Mouse (Mus musculus) embryonic facial prominence, embryonic 14.5 days (tissue): ENCODE measurements at regions not wholly inside any gene's neighbourhood (a gene's known extent, or its start where the extent isn't known, plus 50 kb on each side); places are given as distances from the start of the nearest gene placed in this dataset.

ENCODE experiments used
- ATAC-seq: fragments of 200-750 bp; cut with Nextera tagmentation; 2 replicates; pipeline ENCODE4 v1.8.0; 2017; ENCODE audit warnings: low read depth, moderate number of reproducible peaks, moderate TSS enrichment
- DNase-seq: peaks from one replicate; pipeline ENCODE4 v3.0.0-alpha.2; 2015; ENCODE audit warnings: low spot score
- H3K27ac ChIP-seq: fragments of 300-500 bp; sonication (generic); replicated peaks from 2 replicates; pipeline ENCODE4 v1.5.1; 2014; ENCODE audit warnings: low read depth, mild to moderate bottlenecking, low read length, moderate library complexity
- H3K27me3 ChIP-seq: fragments of 300-500 bp; sonication (generic); replicated peaks from 2 replicates; pipeline ENCODE4 v1.6.1; 2014; ENCODE audit warnings: low read length; ENCODE audit not compliant: control insufficient read depth, insufficient read depth
- H3K36me3 ChIP-seq: fragments of 300-500 bp; sonication (generic); 2 replicates; pipeline ENCODE4 v1.6.1; 2014; ENCODE audit warnings: low read length, mixed read lengths; ENCODE audit not compliant: control insufficient read depth, insufficient read depth
- H3K4me1 ChIP-seq: fragments of 300-500 bp; sonication (generic); 2 replicates; pipeline ENCODE4 v1.6.1; 2014; ENCODE audit warnings: antibody characterized with exemption, low read length; ENCODE audit not compliant: control insufficient read depth, insufficient read depth
- H3K4me2 ChIP-seq: fragments of 300-500 bp; sonication (generic); 2 replicates; pipeline ENCODE4 v1.6.1; 2014; ENCODE audit warnings: low read depth, mild to moderate bottlenecking, low read length, moderate library complexity, mixed read lengths
- H3K4me3 ChIP-seq: fragments of 300-500 bp; sonication (generic); 2 replicates; pipeline ENCODE4 v1.5.1; 2014; ENCODE audit warnings: low read depth, mild to moderate bottlenecking, low read length
- H3K9ac ChIP-seq: fragments of 300-500 bp; sonication (generic); 2 replicates; pipeline ENCODE4 v1.6.1; 2014; ENCODE audit warnings: low read depth, mild to moderate bottlenecking, low read length, moderate library complexity, mixed read lengths
- H3K9me3 ChIP-seq: fragments of 300-500 bp; sonication (generic); 2 replicates; pipeline ENCODE4 v1.6.1; 2016; ENCODE audit warnings: low read length; ENCODE audit not compliant: control insufficient read depth
- WGBS: fragments of 180-500 bp; shearing (Covaris S2); extraction: QIAGEN DNeasy Blood & Tissue Kit; methylation state at CpG from one replicate; pipeline ENCODE4 v1.1.7; 2014; 5-methylcytosine and 5-hydroxymethylcytosine counted together

- Histone ChIP-seq H3K27ac (no peak overlapping the region), H3K9ac (no peak overlapping the region), H3K27me3 (no peaks in the 10 kb centered on the region), H3K4me2 (no peak overlapping the region), H3K36me3 (no peaks in the 10 kb centered on the region), H3K4me3 (no peak overlapping the region), H3K4me1 (no peaks in the 10 kb centered on the region), H3K9me3 (no peaks in the 10 kb centered on the region)
- no peak for DNase-seq
- 70% methylated on average over 3 of the region's 3 CpGs for WGBS
- ATAC-seq = no peak
These were observed 75.2 kb upstream of the Pfn2 start for GRCm38 (mm10) chr3:57923061-57923460.

- Histone ChIP-seq H3K4me1 (no peaks in the 10 kb centered on the region), H3K4me3 (no peak overlapping the region), H3K27ac (no peak overlapping the region), H3K4me2 (no peak overlapping the region), H3K9ac (no peak overlapping the region), H3K27me3 (no peaks in the 10 kb centered on the region), H3K9me3 (0 out of 2 replicates have a peak, but pooled peaks cover 3% of the 10 kb centered on the region), H3K36me3 (no peaks in the 10 kb centered on the region)
- 87% methylated on average over 3 of the region's 3 CpGs for WGBS
- no peak for ATAC-seq
- no peak for DNase-seq
These were observed 85.0 kb upstream of the Pfn2 start for GRCm38 (mm10) chr3:57932657-57933539.

- DNase-seq = no peak
- Histone ChIP-seq H3K27me3 (no peaks in the 10 kb centered on the region), H3K9ac (no peak overlapping the region), H3K36me3 (no peaks in the 10 kb centered on the region), H3K27ac (no peak overlapping the region), H3K4me3 (no peak overlapping the region), H3K4me1 (no peaks in the 10 kb centered on the region), H3K4me2 (no peak overlapping the region), H3K9me3 (0 out of 2 replicates have a peak, but pooled peaks cover 3% of the 10 kb centered on the region)
- no peak for ATAC-seq
- WGBS = 51% methylated on average over 5 of the region's 5 CpGs
These were observed 87.2 kb upstream of the Pfn2 start for GRCm38 (mm10) chr3:57935042-57935610.

GRCm38 (mm10) chr3:57940504-57941381 is 92.9 kb upstream of the Pfn2 start:
- Histone ChIP-seq H3K9ac (no peak overlapping the region), H3K4me3 (no peak overlapping the region), H3K27me3 (no peaks in the 10 kb centered on the region), H3K27ac (no peak overlapping the region), H3K4me2 (no peak overlapping the region), H3K9me3 (0 out of 2 replicates have a peak, but pooled peaks cover 3% of the 10 kb centered on the region), H3K36me3 (no peaks in the 10 kb centered on the region), H3K4me1 (no peaks in the 10 kb centered on the region)
- no peak for ATAC-seq
- DNase-seq = no peak
- WGBS = 80% methylated on average over 4 of the region's 4 CpGs

- no peak overlapping the region for H3K4me2 ChIP-seq
- ATAC-seq = no peak
- no peaks in the 10 kb centered on the region for H3K36me3 ChIP-seq
- no peaks in the 10 kb centered on the region for H3K27me3 ChIP-seq
- H3K27ac ChIP-seq = no peak overlapping the region
- H3K4me3 ChIP-seq = no peak overlapping the region
- DNase-seq = no peak
- no peak overlapping the region for H3K9ac ChIP-seq
- 66% methylated on average over 2 of the region's 2 CpGs for WGBS
- H3K9me3 ChIP-seq = no peaks in the 10 kb centered on the region
- no peaks in the 10 kb centered on the region for H3K4me1 ChIP-seq
These were observed 96.8 kb upstream of the Pfn2 start for GRCm38 (mm10) chr3:57944698-57945097.

- ATAC-seq (no peak), DNase-seq (peak; percentile 46)
- 79% methylated on average over 5 of the region's 5 CpGs for WGBS
- Histone ChIP-seq H3K27ac (no peak overlapping the region), H3K4me3 (no peak overlapping the region), H3K36me3 (no peaks in the 10 kb centered on the region), H3K4me2 (no peak overlapping the region), H3K9ac (no peak overlapping the region), H3K4me1 (no peaks in the 10 kb centered on the region), H3K27me3 (no peaks in the 10 kb centered on the region), H3K9me3 (no peaks in the 10 kb centered on the region)
These were observed 97.9 kb upstream of the Pfn2 start for GRCm38 (mm10) chr3:57945765-57946164.

- Histone ChIP-seq H3K9ac (no peak overlapping the region), H3K9me3 (no peaks in the 10 kb centered on the region), H3K4me1 (no peaks in the 10 kb centered on the region), H3K4me2 (no peak overlapping the region), H3K27ac (no peak overlapping the region), H3K4me3 (no peak overlapping the region), H3K36me3 (no peaks in the 10 kb centered on the region), H3K27me3 (no peaks in the 10 kb centered on the region)
- WGBS = 93% methylated on average over 2 of the region's 2 CpGs
- ATAC-seq (no peak), DNase-seq (no peak)
These were observed 99.5 kb upstream of the Pfn2 start for GRCm38 (mm10) chr3:57947331-57947730.

GRCm38 (mm10) chr3:57948720-57949119 is 100.8 kb upstream of the Pfn2 start:
- DNase-seq (no peak), ATAC-seq (no peak)
- no peak overlapping the region for H3K27ac ChIP-seq
- H3K4me1 ChIP-seq = no peaks in the 10 kb centered on the region
- no peaks in the 10 kb centered on the region for H3K36me3 ChIP-seq
- H3K4me3 ChIP-seq = no peak overlapping the region
- no peak overlapping the region for H3K4me2 ChIP-seq
- H3K9ac ChIP-seq = no peak overlapping the region
- WGBS = 80% methylated on average over 1 of the region's 1 CpGs
- H3K27me3 ChIP-seq = no peaks in the 10 kb centered on the region
- no peaks in the 10 kb centered on the region for H3K9me3 ChIP-seq
